Mouse (Mus musculus) liver, postnatal 0 days (tissue): Measurements from ENCODE around the gene Traf7. TPM values are rescaled to one million over a fixed set of nuclear protein-coding genes. Genes with fewer than 3 reads are reported as not detected.

Source experiments
- ATAC-seq: fragments of 200-750 bp; cut with Nextera tagmentation; 2 replicates; pipeline ENCODE4 v1.8.0; 2017; ENCODE audit warnings: mild to moderate bottlenecking, moderate library complexity
- DNase-seq: peaks from one replicate; pipeline ENCODE4 v3.0.0-alpha.2; 2016
- H3K27ac ChIP-seq: fragments of 300-500 bp; sonication (generic); 2 replicates; pipeline ENCODE4 v1.5.1; 2014; ENCODE audit warnings: antibody characterized with exemption, moderate library complexity, mild to moderate bottlenecking, low read depth
- H3K27me3 ChIP-seq: fragments of 300-500 bp; sonication (generic); 2 replicates; pipeline ENCODE4 v1.6.1; 2014; ENCODE audit warnings: low read length, control low read depth, mixed read lengths; ENCODE audit not compliant: insufficient read depth
- H3K36me3 ChIP-seq: fragments of 300-500 bp; sonication (generic); replicated peaks from 2 replicates; pipeline ENCODE4 v1.6.1; 2014; ENCODE audit warnings: mild to moderate bottlenecking, control low read depth, low read length, moderate library complexity, mixed read lengths; ENCODE audit not compliant: insufficient read depth
- H3K4me1 ChIP-seq: fragments of 300-500 bp; sonication (generic); 2 replicates; pipeline ENCODE4 v1.6.1; 2014; ENCODE audit warnings: antibody characterized with exemption, mild to moderate bottlenecking, control low read depth; ENCODE audit not compliant: insufficient read depth
- H3K4me2 ChIP-seq: fragments of 300-500 bp; sonication (generic); 2 replicates; pipeline ENCODE4 v1.6.1; 2014; ENCODE audit warnings: low read depth, mild to moderate bottlenecking, low read length, moderate library complexity, mixed read lengths
- H3K4me3 ChIP-seq: fragments of 300-500 bp; sonication (generic); 2 replicates; pipeline ENCODE4 v1.5.1; 2014; ENCODE audit warnings: low read depth, low read length
- H3K9ac ChIP-seq: fragments of 300-500 bp; sonication (generic); replicated peaks from 2 replicates; pipeline ENCODE4 v1.6.1; 2014; ENCODE audit warnings: mild to moderate bottlenecking, moderate library complexity
- H3K9me3 ChIP-seq: fragments of 300-500 bp; sonication (generic); 2 replicates; pipeline ENCODE4 v1.6.1; 2016; ENCODE audit warnings: mild to moderate bottlenecking, control low read depth, low read length, mixed read lengths
- CTCF ChIP-seq: sonication (generic); IDR thresholded peaks from 2 replicates; pipeline ENCODE4 v1.5.1; 2016; ENCODE audit warnings: antibody characterized with exemption, low read depth
- EP300 ChIP-seq: IDR thresholded peaks from 2 replicates; pipeline ENCODE4 v1.6.1; 2016; ENCODE audit warnings: antibody characterized with exemption, low read depth, mild to moderate bottlenecking
- WGBS: fragments of 180-500 bp; shearing (Covaris S2); extraction: QIAGEN DNeasy Blood & Tissue Kit; methylation state at CpG from one replicate; pipeline ENCODE4 v1.1.7; 2014; ENCODE audit not compliant: insufficient replicate concordance; 5-methylcytosine and 5-hydroxymethylcytosine counted together
- polyA plus RNA-seq: library from polyadenylated mRNA; unstranded; fragments of >200 nt; fragmentation: Nextera tagmentation; extraction: Ambion mirVana; gene quantifications from 2 replicates; pipeline ENCODE4 v1.2.1, GENCODE M21; 2015

Traf7 gene
- polyA plus RNA-seq, 1 experiment from 2014 or later, result 17.2 TPM

GRCm38 (mm10) chr17:24477053-24477984, 50.4 kb downstream of the Traf7 start:
- TF ChIP-seq EP300 (no peak), CTCF (no peak)
- H3K36me3 ChIP-seq, result peaks cover 39% of the 10 kb centered on the region
- WGBS, result 85% methylated on average over 20 of the region's 20 CpGs

GRCm38 (mm10) chr17:24476022-24476776, 51.5 kb downstream of the Traf7 start:
- 86% methylated on average over 10 of the region's 10 CpGs for WGBS

More at GRCm38 (mm10) chr17:24477053-24477984, 50.4 kb downstream of the Traf7 start:
- DNase-seq (no peak), ATAC-seq (no peak)
- Histone ChIP-seq H3K27me3 (no peaks in the 10 kb centered on the region), H3K9me3 (no peaks in the 10 kb centered on the region), H3K9ac (0 out of 2 replicates have a peak overlapping the region, but pooled peaks have one; percentile 77), H3K4me1 (peaks cover 15% of the 10 kb centered on the region), H3K27ac (peak overlapping the region; percentile 84), H3K4me3 (peak overlapping the region; percentile 78), H3K4me2 (peak overlapping the region; percentile 66)

GRCm38 (mm10) chr17:24475586-24475985, 52.2 kb downstream of the Traf7 start:
- ATAC-seq (no peak), DNase-seq (no peak)
- Histone ChIP-seq H3K9ac (no peak overlapping the region), H3K4me2 (peak overlapping the region; percentile 50; the same call in 1 of the 2 replicates), H3K4me1 (peaks cover 29% of the 10 kb centered on the region), H3K36me3 (peaks cover 39% of the 10 kb centered on the region), H3K4me3 (no peak overlapping the region), H3K27me3 (no peaks in the 10 kb centered on the region), H3K27ac (no peak overlapping the region), H3K9me3 (no peaks in the 10 kb centered on the region)
- WGBS, result 78% methylated on average over 6 of the region's 6 CpGs
- no peak for TF ChIP-seq EP300
- no peak for TF ChIP-seq CTCF

More at GRCm38 (mm10) chr17:24476022-24476776, 51.5 kb downstream of the Traf7 start:
- 0 out of 2 replicates have a peak overlapping the region, but pooled peaks have one; percentile 40 for H3K27ac ChIP-seq
- no peaks in the 10 kb centered on the region for H3K9me3 ChIP-seq
- no peak for DNase-seq
- TF ChIP-seq CTCF (no peak), EP300 (no peak)
- H3K9ac ChIP-seq, result no peak overlapping the region
- no peaks in the 10 kb centered on the region for H3K27me3 ChIP-seq
- peaks cover 39% of the 10 kb centered on the region for H3K36me3 ChIP-seq
- H3K4me2 ChIP-seq, result peak overlapping the region; percentile 50; the same call in 1 of the 2 replicates
- peak overlapping the region; percentile 17 for H3K4me3 ChIP-seq
- peaks cover 26% of the 10 kb centered on the region for H3K4me1 ChIP-seq
- no peak for ATAC-seq

GRCm38 (mm10) chr17:24474557-24474956, 53.2 kb downstream of the Traf7 start:
- no peak overlapping the region for H3K4me3 ChIP-seq
- H3K27ac ChIP-seq, result no peak overlapping the region
- H3K27me3 ChIP-seq, result no peaks in the 10 kb centered on the region
- H3K9ac ChIP-seq, result no peak overlapping the region
- ATAC-seq, result no peak
- H3K4me2 ChIP-seq, result no peak overlapping the region
- WGBS, result 74% methylated on average over 5 of the region's 5 CpGs
- no peaks in the 10 kb centered on the region for H3K9me3 ChIP-seq
- no peak for TF ChIP-seq EP300
- TF ChIP-seq CTCF, result no peak
- peaks cover 26% of the 10 kb centered on the region for H3K4me1 ChIP-seq
- peaks cover 39% of the 10 kb centered on the region for H3K36me3 ChIP-seq
- DNase-seq, result no peak

- Histone ChIP-seq H3K27me3 (no peaks in the 10 kb centered on the region), H3K4me1 (peaks cover 26% of the 10 kb centered on the region), H3K9ac (no peak within 1 kb of the TSS), H3K36me3 (peaks cover 39% of the 10 kb centered on the region), H3K27ac (no peak within 1 kb of the TSS), H3K4me3 (no peak within 1 kb of the TSS), H3K4me2 (peak within 1 kb of the TSS; percentile 95), H3K9me3 (no peaks in the 10 kb centered on the region)
- DNase-seq, result no peak
- 82% methylated on average over 6 of the region's 6 CpGs for WGBS
- no peak for TF ChIP-seq CTCF
- no peak for ATAC-seq
Observed at GRCm38 (mm10) chr17:24473612-24474275, 54.0 kb downstream of the Traf7 start, which contains the start of gene Bricd5. TSS of gene Bricd5 (plus strand) at chr17:24473884.
